Mouse (Mus musculus): ENCODE results near the gene Slc38a4.

- TF ChIP-seq CTCF (IDR thresholded peaks at IDR 0.05; ENCODE audit: low read depth) (no peak), EP300 (IDR thresholded peaks at IDR 0.05; ENCODE audit: low read depth) (no peak)
These were observed 49.2 kb upstream of the Slc38a4 start for GRCm38 (mm10) chr15:97104889-97105391.

Data from heart, postnatal 0 days (tissue).